Mouse (Mus musculus) forebrain, embryonic 11.5 days (tissue): ENCODE data around the gene Art3. TPM values are rescaled to one million over a fixed set of nuclear protein-coding genes. Genes with fewer than 3 reads are reported as not detected.

Experiments used
- ATAC-seq: fragments of 200-750 bp; cut with Nextera tagmentation; replicated peaks from 2 replicates; pipeline ENCODE4 v1.8.0; 2017; ENCODE audit warnings: moderate TSS enrichment; ENCODE audit not compliant: low FRiP score
- DNase-seq: peaks from one replicate; pipeline ENCODE4 v3.0.0-alpha.2; 2017; ENCODE audit warnings: low spot score
- H3K27ac ChIP-seq: fragments of 300-500 bp; sonication (generic); 2 replicates; pipeline ENCODE4 v1.5.1; 2014; ENCODE audit warnings: low read depth, low read length
- H3K27me3 ChIP-seq: fragments of 300-500 bp; sonication (generic); 2 replicates; pipeline ENCODE4 v1.6.1; 2014; ENCODE audit warnings: mild to moderate bottlenecking, low read length, mixed read lengths; ENCODE audit not compliant: control insufficient read depth, insufficient read depth
- H3K36me3 ChIP-seq: fragments of 300-500 bp; sonication (generic); 2 replicates; pipeline ENCODE4 v1.6.1; 2014; ENCODE audit warnings: mild to moderate bottlenecking, low read length, moderate library complexity, mixed read lengths; ENCODE audit not compliant: control insufficient read depth, insufficient read depth
- H3K4me1 ChIP-seq: fragments of 300-500 bp; sonication (generic); replicated peaks from 2 replicates; pipeline ENCODE4 v1.6.1; 2014; ENCODE audit warnings: low read length, mixed read lengths; ENCODE audit not compliant: control insufficient read depth, insufficient read depth
- H3K4me2 ChIP-seq: fragments of 300-500 bp; sonication (generic); 2 replicates; pipeline ENCODE4 v1.6.1; 2014; ENCODE audit warnings: low read depth, mild to moderate bottlenecking, low read length, moderate library complexity, mixed read lengths; ENCODE audit not compliant: severe bottlenecking
- H3K4me3 ChIP-seq: fragments of 300-500 bp; sonication (generic); 2 replicates; pipeline ENCODE4 v1.5.1; 2014; ENCODE audit warnings: low read depth, low read length
- H3K9ac ChIP-seq: fragments of 300-500 bp; sonication (generic); 2 replicates; pipeline ENCODE4 v1.6.1; 2014; ENCODE audit warnings: low read length
- H3K9me3 ChIP-seq: fragments of 300-500 bp; sonication (generic); 2 replicates; pipeline ENCODE4 v1.6.1; 2016; ENCODE audit warnings: low read length, mixed read lengths; ENCODE audit not compliant: control insufficient read depth
- WGBS: fragments of 180-500 bp; shearing (Covaris S2); extraction: QIAGEN DNeasy Blood & Tissue Kit; methylation state at CpG from one replicate; pipeline ENCODE4 v1.1.7; 2014; 5-methylcytosine and 5-hydroxymethylcytosine counted together
- polyA plus RNA-seq: library from polyadenylated mRNA; unstranded; fragments of >200 nt; fragmentation: Nextera tagmentation; extraction: Ambion mirVana; gene quantifications from 2 replicates; pipeline ENCODE4 v1.2.1, GENCODE M21; 2014

The Art3 gene
- polyA plus RNA-seq, result 0.75 and 1.0 TPM in 2 replicates

GRCm38 (mm10) chr5:92331635-92332338 lies at the start of gene Art3:
Gene Art3 (plus strand): TSS chr5:92331827.
- Histone ChIP-seq H3K27me3 (no peaks in the 10 kb centered on the region), H3K4me2 (no peak within 1 kb of the TSS), H3K9me3 (no peaks in the 10 kb centered on the region), H3K4me3 (no peak within 1 kb of the TSS), H3K9ac (no peak within 1 kb of the TSS), H3K27ac (no peak within 1 kb of the TSS), H3K4me1 (no peaks in the 10 kb centered on the region), H3K36me3 (no peaks in the 10 kb centered on the region)
- ATAC-seq (no peak), DNase-seq (no peak)
- 91% methylated on average over 17 of the region's 17 CpGs for WGBS

DNA sequence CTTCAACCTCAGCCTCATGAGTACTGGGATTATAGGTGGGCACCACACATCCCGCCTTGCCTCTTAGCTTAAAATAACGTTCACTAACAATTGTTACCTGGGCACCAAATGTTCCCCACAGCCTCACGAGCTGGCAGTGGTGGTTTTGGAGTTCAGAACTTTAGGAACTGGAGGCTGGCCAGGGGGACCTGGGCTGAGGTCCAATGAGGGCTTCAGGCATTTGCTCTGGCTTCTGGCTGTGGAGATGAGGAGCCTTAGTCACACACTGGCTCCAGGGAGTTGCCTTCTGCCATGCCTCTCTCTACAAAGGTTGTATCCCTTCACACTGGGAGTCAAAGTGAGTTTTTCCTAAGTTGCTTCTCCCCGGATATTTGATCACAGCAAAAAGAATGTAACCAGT lies 49.1 kb upstream of the Art3 start:
- Histone ChIP-seq H3K27me3 (no peaks in the 10 kb centered on the region), H3K9ac (no peak overlapping the region), H3K4me3 (no peak overlapping the region), H3K9me3 (no peaks in the 10 kb centered on the region), H3K4me2 (no peak overlapping the region), H3K27ac (no peak overlapping the region), H3K36me3 (no peaks in the 10 kb centered on the region; the same call in 1 of the 2 replicates), H3K4me1 (no peaks in the 10 kb centered on the region)
- no peak for ATAC-seq
- DNase-seq, result no peak
- 82% methylated on average over 4 of the region's 4 CpGs for WGBS

GRCm38 (mm10) chr5:92283107-92283506 lies 48.5 kb upstream of the Art3 start:
- 79% methylated on average over 3 of the region's 3 CpGs for WGBS
- no peaks in the 10 kb centered on the region for H3K27me3 ChIP-seq
- no peaks in the 10 kb centered on the region for H3K9me3 ChIP-seq
- no peak overlapping the region for H3K9ac ChIP-seq
- no peak for DNase-seq
- no peak overlapping the region for H3K27ac ChIP-seq
- peaks cover under 1% of the 10 kb centered on the region; the same call in 1 of the 2 replicates for H3K36me3 ChIP-seq
- no peak overlapping the region for H3K4me3 ChIP-seq
- H3K4me1 ChIP-seq, result no peaks in the 10 kb centered on the region
- H3K4me2 ChIP-seq, result no peak overlapping the region
- no peak for ATAC-seq

DNA sequence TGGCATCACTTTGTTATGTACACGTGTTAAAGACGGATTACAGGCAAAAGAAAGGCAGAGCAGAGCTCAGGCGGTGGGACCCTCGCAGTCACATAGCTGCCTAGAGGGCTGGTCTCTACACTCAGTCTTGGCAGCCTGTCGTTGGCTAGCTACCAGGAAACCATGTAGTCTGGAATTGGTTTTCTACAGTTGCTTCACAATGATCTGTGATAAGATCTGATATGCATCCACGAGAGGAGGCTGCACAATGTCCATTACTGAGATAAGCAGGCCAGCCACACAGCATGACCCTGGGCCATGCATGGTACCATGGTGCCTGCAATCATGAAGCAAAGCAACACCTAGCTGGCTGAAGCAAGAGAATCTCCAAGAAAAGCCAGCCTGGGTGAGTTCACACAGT lies 43.8 kb upstream of the Art3 start:
- Histone ChIP-seq H3K4me3 (no peak overlapping the region), H3K9me3 (no peaks in the 10 kb centered on the region), H3K9ac (no peak overlapping the region), H3K27ac (no peak overlapping the region), H3K4me1 (no peaks in the 10 kb centered on the region), H3K27me3 (no peaks in the 10 kb centered on the region), H3K36me3 (peaks cover 10% of the 10 kb centered on the region), H3K4me2 (no peak overlapping the region)
- WGBS, result 89% methylated on average over 6 of the region's 6 CpGs
- DNase-seq (no peak), ATAC-seq (no peak)

DNA sequence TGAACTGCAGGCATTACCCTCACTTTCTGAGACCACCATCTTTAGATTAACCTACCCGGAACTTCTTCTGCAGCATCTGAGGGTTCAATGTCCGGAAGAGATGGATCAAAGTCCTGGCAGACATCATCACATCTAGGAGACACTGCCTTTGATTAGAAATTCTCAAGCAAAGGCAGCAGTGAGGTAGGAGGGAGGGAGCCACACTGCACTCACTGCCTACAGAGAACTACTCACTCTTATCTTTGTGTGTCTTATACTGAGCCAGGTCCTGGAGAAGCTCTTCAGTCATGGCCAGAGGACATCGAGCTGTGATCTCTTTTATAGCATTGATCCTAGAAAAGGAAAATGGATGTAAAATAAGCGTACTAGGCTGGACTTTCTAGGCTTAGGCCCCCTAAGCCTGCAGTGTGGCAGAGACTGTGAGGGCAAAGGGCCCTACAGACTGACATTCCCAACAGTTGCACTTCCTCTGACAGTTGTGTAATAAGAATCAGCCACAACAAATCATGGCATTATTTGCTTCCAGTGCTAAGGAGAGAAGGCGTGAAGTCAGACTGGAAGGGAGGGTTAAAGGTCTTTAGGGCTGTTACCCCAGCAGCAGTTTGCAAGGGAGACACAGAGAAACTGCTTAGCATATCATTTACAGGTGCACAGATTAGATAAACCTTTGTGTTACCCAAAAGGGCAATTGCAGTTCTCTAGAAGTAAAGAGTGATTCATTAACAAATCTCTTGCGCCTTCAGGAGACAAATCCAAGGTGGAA lies 39.8 kb upstream of the Art3 start:
- Histone ChIP-seq H3K27me3 (no peaks in the 10 kb centered on the region), H3K4me2 (no peak overlapping the region), H3K27ac (no peak overlapping the region), H3K36me3 (peaks cover 10% of the 10 kb centered on the region), H3K9ac (no peak overlapping the region), H3K4me1 (no peaks in the 10 kb centered on the region), H3K4me3 (no peak overlapping the region), H3K9me3 (no peaks in the 10 kb centered on the region)
- DNase-seq (no peak), ATAC-seq (no peak)
- 91% methylated on average over 6 of the region's 6 CpGs for WGBS

DNA sequence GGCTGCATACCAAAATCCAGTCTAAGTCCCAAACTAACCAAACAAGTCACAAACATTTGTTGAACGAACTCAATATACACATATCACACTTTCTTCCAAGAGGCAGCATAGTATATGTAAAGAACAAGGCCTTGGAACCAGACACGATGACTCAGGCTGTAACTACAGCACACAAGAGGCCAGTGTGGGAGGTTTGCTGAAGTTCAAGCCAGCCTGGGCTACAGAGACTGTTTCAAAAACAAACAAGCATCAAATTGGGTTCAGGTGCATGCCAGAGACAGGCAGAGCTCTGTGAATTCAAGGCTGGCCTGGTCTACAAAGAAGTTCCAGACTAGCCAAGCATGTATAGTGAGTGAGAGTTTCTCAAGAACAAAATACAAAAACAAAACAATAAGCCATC lies 37.1 kb upstream of the Art3 start:
- no peaks in the 10 kb centered on the region for H3K9me3 ChIP-seq
- no peak overlapping the region for H3K27ac ChIP-seq
- no peak overlapping the region for H3K4me2 ChIP-seq
- H3K4me3 ChIP-seq, result no peak overlapping the region
- H3K27me3 ChIP-seq, result no peaks in the 10 kb centered on the region
- no peak overlapping the region for H3K9ac ChIP-seq
- DNase-seq, result no peak
- no peaks in the 10 kb centered on the region for H3K4me1 ChIP-seq
- no peak for ATAC-seq
- WGBS, result 95% methylated on average over 2 of the region's 2 CpGs
- H3K36me3 ChIP-seq, result peaks cover 8% of the 10 kb centered on the region

DNA sequence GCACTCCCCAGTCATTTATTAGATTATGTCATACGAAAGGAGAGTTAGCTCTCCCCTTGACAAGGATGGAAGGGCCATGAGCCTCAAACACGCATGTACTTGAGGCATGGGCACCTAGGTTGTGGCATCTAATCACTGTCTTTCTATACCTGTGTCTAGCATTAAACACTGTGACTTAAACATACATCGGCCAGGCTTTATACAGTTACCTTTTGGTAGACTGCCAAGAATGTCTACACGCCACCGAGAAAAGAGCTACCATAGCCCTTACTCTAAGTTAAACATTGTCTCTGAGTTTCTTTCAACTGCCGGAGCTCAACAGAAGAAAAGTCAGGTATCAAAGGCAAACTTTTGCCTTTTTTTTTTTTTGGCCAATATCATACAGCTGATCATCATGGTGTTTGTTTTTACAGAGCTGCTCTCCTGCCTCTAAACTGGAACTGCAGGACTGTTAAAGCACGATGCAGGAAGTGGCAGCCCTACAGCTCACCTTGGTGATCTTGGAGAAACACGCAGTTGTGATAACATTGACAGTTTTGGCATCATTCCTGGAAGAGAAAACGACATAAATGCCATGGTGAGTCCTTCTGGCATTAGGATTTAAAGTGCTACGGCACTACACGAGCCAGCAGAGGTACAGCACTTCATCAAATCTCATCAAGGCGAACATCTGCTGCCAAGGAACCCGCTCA lies 29.3 kb upstream of the Art3 start:
- Histone ChIP-seq H3K36me3 (peaks cover 9% of the 10 kb centered on the region), H3K9me3 (no peaks in the 10 kb centered on the region), H3K27me3 (no peaks in the 10 kb centered on the region), H3K9ac (no peak overlapping the region), H3K27ac (no peak overlapping the region), H3K4me2 (no peak overlapping the region), H3K4me1 (no peaks in the 10 kb centered on the region), H3K4me3 (no peak overlapping the region)
- WGBS, result 93% methylated on average over 13 of the region's 13 CpGs
- no peak for DNase-seq
- ATAC-seq, result no peak

DNA sequence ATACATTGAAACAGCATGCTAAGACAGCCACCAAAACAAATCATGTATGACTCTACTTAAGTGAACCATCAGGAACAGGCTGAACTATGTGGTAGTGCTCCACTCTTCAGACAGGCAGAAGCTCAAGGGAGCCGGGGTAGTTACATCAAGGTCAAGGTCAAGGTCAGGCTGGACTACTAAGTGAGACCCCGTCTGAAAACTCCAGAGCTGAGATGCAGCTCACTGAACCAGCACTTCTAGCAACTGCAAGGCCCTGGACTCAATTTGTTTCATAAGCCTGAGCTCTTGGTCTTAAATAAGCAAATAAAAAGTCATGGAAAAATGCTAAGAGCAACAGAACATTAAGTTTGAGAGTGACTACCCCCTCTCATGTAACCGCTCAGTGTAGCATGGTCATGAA lies 27.3 kb upstream of the Art3 start:
- Histone ChIP-seq H3K27me3 (no peaks in the 10 kb centered on the region), H3K4me2 (no peak overlapping the region), H3K4me1 (0 out of 2 replicates have a peak, but pooled peaks cover 1% of the 10 kb centered on the region), H3K36me3 (peaks cover 9% of the 10 kb centered on the region), H3K9ac (no peak overlapping the region), H3K27ac (no peak overlapping the region), H3K4me3 (no peak overlapping the region), H3K9me3 (no peaks in the 10 kb centered on the region)
- 89% methylated on average over 3 of the region's 3 CpGs for WGBS
- DNase-seq, result no peak
- ATAC-seq, result no peak
